Mouse (Mus musculus): ENCODE results near the gene Natd1. TPM values are rescaled to one million over a fixed set of nuclear protein-coding genes. Genes with fewer than 3 reads are reported as not detected.

The Natd1 gene
- polyA plus RNA-seq, 1 experiment from 2014 or later: 15.4 TPM

- H3K4me3 ChIP-seq (ENCODE audit: low read depth, low read length): no peak overlapping the region
- DNase-seq (ENCODE audit: low spot score) (no peak), ATAC-seq (replicated peaks; ENCODE audit: low FRiP score, low TSS enrichment, low read depth) (no peak)
- WGBS: 84% methylated on average over 3 of the region's 3 CpGs
- no peak overlapping the region for H3K9ac ChIP-seq (ENCODE audit: low read length)
- 0 out of 2 replicates have a peak, but pooled peaks cover 3% of the 10 kb centered on the region for H3K4me1 ChIP-seq (replicated peaks; ENCODE audit: control insufficient read depth, insufficient read depth, low read length)
- H3K9me3 ChIP-seq (ENCODE audit: control insufficient read depth, low read length): no peaks in the 10 kb centered on the region
- no peak overlapping the region for H3K27ac ChIP-seq (ENCODE audit: low read depth)
- no peak overlapping the region for H3K4me2 ChIP-seq (ENCODE audit: low read length)
- no peaks in the 10 kb centered on the region for H3K27me3 ChIP-seq (replicated peaks; ENCODE audit: control insufficient read depth, insufficient read depth, low read length)
- peaks cover 51% of the 10 kb centered on the region for H3K36me3 ChIP-seq (ENCODE audit: control insufficient read depth, insufficient read depth, low read length)
Observed at GRCm38 (mm10) chr11:60952362-60952761, 37.8 kb upstream of the Natd1 start.

- H3K36me3 ChIP-seq (ENCODE audit: control insufficient read depth, insufficient read depth, low read length): peaks cover 55% of the 10 kb centered on the region
Observed at GRCm38 (mm10) chr11:60951896-60952295, 37.3 kb upstream of the Natd1 start.

GRCm38 (mm10) chr11:60945003-60945402, 30.5 kb upstream of the Natd1 start:
- DNase-seq (ENCODE audit: low spot score): no peak
- 74% methylated on average over 4 of the region's 4 CpGs for WGBS
- Histone ChIP-seq H3K27ac (ENCODE audit: low read depth) (no peak overlapping the region), H3K36me3 (ENCODE audit: control insufficient read depth, insufficient read depth, low read length) (peaks cover 77% of the 10 kb centered on the region), H3K9ac (ENCODE audit: low read length) (no peak overlapping the region), H3K4me3 (ENCODE audit: low read depth, low read length) (no peak overlapping the region), H3K4me2 (ENCODE audit: low read length) (no peak overlapping the region), H3K9me3 (ENCODE audit: control insufficient read depth, low read length) (no peaks in the 10 kb centered on the region), H3K27me3 (replicated peaks; ENCODE audit: control insufficient read depth, insufficient read depth, low read length) (no peaks in the 10 kb centered on the region), H3K4me1 (replicated peaks; ENCODE audit: control insufficient read depth, insufficient read depth, low read length) (peaks cover 13% of the 10 kb centered on the region; the same call in 1 of the 2 replicates)
- ATAC-seq (replicated peaks; ENCODE audit: low FRiP score, low TSS enrichment, low read depth): no peak

More at GRCm38 (mm10) chr11:60951896-60952295, 37.3 kb upstream of the Natd1 start:
- ATAC-seq (replicated peaks; ENCODE audit: low FRiP score, low TSS enrichment, low read depth) (no peak), DNase-seq (ENCODE audit: low spot score) (no peak)
- Histone ChIP-seq H3K27ac (ENCODE audit: low read depth) (no peak overlapping the region), H3K4me2 (ENCODE audit: low read length) (no peak overlapping the region), H3K9ac (ENCODE audit: low read length) (no peak overlapping the region), H3K4me3 (ENCODE audit: low read depth, low read length) (no peak overlapping the region), H3K27me3 (replicated peaks; ENCODE audit: control insufficient read depth, insufficient read depth, low read length) (no peaks in the 10 kb centered on the region), H3K4me1 (replicated peaks; ENCODE audit: control insufficient read depth, insufficient read depth, low read length) (0 out of 2 replicates have a peak, but pooled peaks cover 3% of the 10 kb centered on the region), H3K9me3 (ENCODE audit: control insufficient read depth, low read length) (no peaks in the 10 kb centered on the region)
- 94% methylated on average over 5 of the region's 5 CpGs for WGBS

GRCm38 (mm10) chr11:60942263-60943015, 27.9 kb upstream of the Natd1 start:
- ATAC-seq (replicated peaks; ENCODE audit: low FRiP score, low TSS enrichment, low read depth) (no peak), DNase-seq (ENCODE audit: low spot score) (no peak)
- peaks cover 13% of the 10 kb centered on the region; the same call in 1 of the 2 replicates for H3K4me1 ChIP-seq (replicated peaks; ENCODE audit: control insufficient read depth, insufficient read depth, low read length)
- H3K36me3 ChIP-seq (ENCODE audit: control insufficient read depth, insufficient read depth, low read length): peaks cover 53% of the 10 kb centered on the region
- no peak overlapping the region for H3K27ac ChIP-seq (ENCODE audit: low read depth)
- 90% methylated on average over 9 of the region's 9 CpGs for WGBS
- no peak overlapping the region for H3K4me2 ChIP-seq (ENCODE audit: low read length)
- H3K27me3 ChIP-seq (replicated peaks; ENCODE audit: control insufficient read depth, insufficient read depth, low read length): no peaks in the 10 kb centered on the region
- no peak overlapping the region for H3K9ac ChIP-seq (ENCODE audit: low read length)
- H3K4me3 ChIP-seq (ENCODE audit: low read depth, low read length): no peak overlapping the region
- H3K9me3 ChIP-seq (ENCODE audit: control insufficient read depth, low read length): no peaks in the 10 kb centered on the region

- peaks cover 42% of the 10 kb centered on the region for H3K36me3 ChIP-seq (ENCODE audit: control insufficient read depth, insufficient read depth, low read length)
- H3K4me3 ChIP-seq (ENCODE audit: low read depth, low read length): no peak overlapping the region
- no peaks in the 10 kb centered on the region for H3K27me3 ChIP-seq (replicated peaks; ENCODE audit: control insufficient read depth, insufficient read depth, low read length)
- 31% methylated on average over 9 of the region's 9 CpGs for WGBS
- ATAC-seq (replicated peaks; ENCODE audit: low FRiP score, low TSS enrichment, low read depth) (peak; percentile 68), DNase-seq (ENCODE audit: low spot score) (peak; percentile 63)
- H3K9me3 ChIP-seq (ENCODE audit: control insufficient read depth, low read length): no peaks in the 10 kb centered on the region
- peaks cover 13% of the 10 kb centered on the region; the same call in 1 of the 2 replicates for H3K4me1 ChIP-seq (replicated peaks; ENCODE audit: control insufficient read depth, insufficient read depth, low read length)
- H3K27ac ChIP-seq (ENCODE audit: low read depth): no peak overlapping the region
- no peak overlapping the region for H3K9ac ChIP-seq (ENCODE audit: low read length)
- no peak overlapping the region for H3K4me2 ChIP-seq (ENCODE audit: low read length)
Observed at GRCm38 (mm10) chr11:60941370-60941769, 26.8 kb upstream of the Natd1 start.

- DNase-seq (ENCODE audit: low spot score) (no peak), ATAC-seq (replicated peaks; ENCODE audit: low FRiP score, low TSS enrichment, low read depth) (no peak)
- Histone ChIP-seq H3K27me3 (replicated peaks; ENCODE audit: control insufficient read depth, insufficient read depth, low read length) (no peaks in the 10 kb centered on the region), H3K9me3 (ENCODE audit: control insufficient read depth, low read length) (no peaks in the 10 kb centered on the region), H3K36me3 (ENCODE audit: control insufficient read depth, insufficient read depth, low read length) (peaks cover 34% of the 10 kb centered on the region), H3K27ac (ENCODE audit: low read depth) (no peak overlapping the region), H3K4me1 (replicated peaks; ENCODE audit: control insufficient read depth, insufficient read depth, low read length) (peaks cover 13% of the 10 kb centered on the region; the same call in 1 of the 2 replicates), H3K4me2 (ENCODE audit: low read length) (no peak overlapping the region), H3K9ac (ENCODE audit: low read length) (no peak overlapping the region), H3K4me3 (ENCODE audit: low read depth, low read length) (no peak overlapping the region)
- 84% methylated on average over 5 of the region's 5 CpGs for WGBS
Observed at GRCm38 (mm10) chr11:60940501-60940900, 26.0 kb upstream of the Natd1 start.

GRCm38 (mm10) chr11:60939487-60939886, 24.9 kb upstream of the Natd1 start:
- peaks cover 13% of the 10 kb centered on the region; the same call in 1 of the 2 replicates for H3K4me1 ChIP-seq (replicated peaks; ENCODE audit: control insufficient read depth, insufficient read depth, low read length)
- H3K9ac ChIP-seq (ENCODE audit: low read length): no peak overlapping the region
- DNase-seq (ENCODE audit: low spot score) (no peak), ATAC-seq (replicated peaks; ENCODE audit: low FRiP score, low TSS enrichment, low read depth) (no peak)
- H3K4me3 ChIP-seq (ENCODE audit: low read depth, low read length): no peak overlapping the region
- peaks cover 24% of the 10 kb centered on the region for H3K36me3 ChIP-seq (ENCODE audit: control insufficient read depth, insufficient read depth, low read length)
- H3K9me3 ChIP-seq (ENCODE audit: control insufficient read depth, low read length): no peaks in the 10 kb centered on the region
- H3K4me2 ChIP-seq (ENCODE audit: low read length): no peak overlapping the region
- H3K27me3 ChIP-seq (replicated peaks; ENCODE audit: control insufficient read depth, insufficient read depth, low read length): no peaks in the 10 kb centered on the region
- 91% methylated on average over 3 of the region's 3 CpGs for WGBS
- H3K27ac ChIP-seq (ENCODE audit: low read depth): no peak overlapping the region

- Histone ChIP-seq H3K4me2 (ENCODE audit: low read length) (no peak overlapping the region), H3K27ac (ENCODE audit: low read depth) (no peak overlapping the region), H3K9me3 (ENCODE audit: control insufficient read depth, low read length) (no peaks in the 10 kb centered on the region), H3K27me3 (replicated peaks; ENCODE audit: control insufficient read depth, insufficient read depth, low read length) (no peaks in the 10 kb centered on the region), H3K4me3 (ENCODE audit: low read depth, low read length) (no peak overlapping the region), H3K9ac (ENCODE audit: low read length) (no peak overlapping the region), H3K36me3 (ENCODE audit: control insufficient read depth, insufficient read depth, low read length) (peaks cover 5% of the 10 kb centered on the region), H3K4me1 (replicated peaks; ENCODE audit: control insufficient read depth, insufficient read depth, low read length) (peaks cover 27% of the 10 kb centered on the region)
- WGBS: 83% methylated on average over 3 of the region's 3 CpGs
- ATAC-seq (replicated peaks; ENCODE audit: low FRiP score, low TSS enrichment, low read depth) (no peak), DNase-seq (ENCODE audit: low spot score) (no peak)
Observed at GRCm38 (mm10) chr11:60937611-60938010, 23.1 kb upstream of the Natd1 start.

GRCm38 (mm10) chr11:60935975-60936373, 21.4 kb upstream of the Natd1 start:
- Histone ChIP-seq H3K9me3 (ENCODE audit: control insufficient read depth, low read length) (no peaks in the 10 kb centered on the region), H3K4me2 (ENCODE audit: low read length) (0 out of 2 replicates have a peak overlapping the region, but pooled peaks have one; percentile 2), H3K4me1 (replicated peaks; ENCODE audit: control insufficient read depth, insufficient read depth, low read length) (peaks cover 21% of the 10 kb centered on the region), H3K4me3 (ENCODE audit: low read depth, low read length) (no peak overlapping the region), H3K9ac (ENCODE audit: low read length) (no peak overlapping the region), H3K27ac (ENCODE audit: low read depth) (no peak overlapping the region), H3K36me3 (ENCODE audit: control insufficient read depth, insufficient read depth, low read length) (no peaks in the 10 kb centered on the region; the same call in 1 of the 2 replicates), H3K27me3 (replicated peaks; ENCODE audit: control insufficient read depth, insufficient read depth, low read length) (no peaks in the 10 kb centered on the region)
- DNase-seq (ENCODE audit: low spot score) (no peak), ATAC-seq (replicated peaks; ENCODE audit: low FRiP score, low TSS enrichment, low read depth) (no peak)
- 80% methylated on average over 4 of the region's 4 CpGs for WGBS
